Mouse (Mus musculus): ENCODE measurements around the gene Zfp991. TPM values are rescaled to one million over a fixed set of nuclear protein-coding genes. Genes with fewer than 3 reads are reported as not detected.
"Not testable (repeated sequence)": the region's sequence is repeated elsewhere in the genome, so short reads cannot be mapped to it uniquely, and the experiment has no call there.

Zfp991 gene
- 0.16 and 0.19 TPM in 2 replicates for polyA plus RNA-seq (2012; rRNA removed)

DNA sequence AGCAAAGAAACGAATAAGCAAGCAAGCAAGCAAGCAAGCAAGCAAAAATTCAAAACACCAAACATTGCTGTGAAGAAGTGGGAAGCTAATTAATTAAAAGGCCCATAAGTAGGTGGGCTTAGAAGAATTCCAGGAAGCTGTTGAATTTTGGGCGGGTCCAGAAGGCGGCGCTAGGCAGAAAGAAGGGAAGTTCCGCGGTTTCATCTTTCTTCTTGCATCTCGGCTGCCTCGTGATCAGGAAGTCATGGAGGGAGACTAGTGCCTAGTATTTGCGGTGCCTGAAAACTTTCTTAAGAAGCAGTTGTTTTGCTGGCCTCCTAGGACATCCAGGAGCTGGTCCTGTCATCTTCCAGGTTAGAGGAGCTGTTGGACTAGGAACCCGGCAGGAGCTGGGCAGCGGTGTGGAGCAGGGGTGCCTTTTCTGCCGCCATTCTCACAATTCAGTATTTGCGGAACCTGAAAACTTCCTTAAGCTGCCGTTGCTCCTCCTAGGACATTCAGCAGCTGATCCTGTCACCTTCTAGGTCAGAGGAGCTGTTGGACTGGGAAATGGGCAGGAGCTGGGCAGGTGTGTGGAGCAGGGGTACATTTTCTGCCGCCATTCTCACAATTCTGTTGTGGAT lies at the start of gene Zfp991:
Gene Zfp991 (plus strand): TSS at position 202 of the 623 bp plus-strand sequence.
- DNase-seq (ENCODE audit: low read depth, low spot score): not testable (repeated sequence)
- WGBS: 24% methylated on average over 2 of the region's 15 CpGs

DNA sequence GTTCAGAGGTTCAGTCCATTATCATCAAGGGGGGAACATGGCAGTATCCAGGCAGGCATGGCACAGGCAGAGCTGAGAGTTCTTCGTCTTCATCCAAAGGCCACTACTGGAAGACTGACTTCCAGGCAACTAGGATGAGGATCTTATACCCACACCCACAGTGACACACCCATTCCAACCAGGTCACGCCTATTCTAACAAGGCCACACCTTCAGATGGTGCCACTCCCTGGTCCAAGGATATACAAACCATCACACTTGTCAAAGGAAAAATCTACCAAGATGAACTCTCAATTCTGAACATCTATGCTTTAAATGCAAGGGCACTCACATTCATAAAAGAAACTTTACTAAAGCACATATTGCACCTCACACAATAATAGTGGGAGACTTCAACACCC lies 36.2 kb upstream of the Zfp991 start:
- WGBS: 55% methylated on average over 2 of the region's 2 CpGs
- not testable (repeated sequence) for DNase-seq (ENCODE audit: low read depth, low spot score)

DNA sequence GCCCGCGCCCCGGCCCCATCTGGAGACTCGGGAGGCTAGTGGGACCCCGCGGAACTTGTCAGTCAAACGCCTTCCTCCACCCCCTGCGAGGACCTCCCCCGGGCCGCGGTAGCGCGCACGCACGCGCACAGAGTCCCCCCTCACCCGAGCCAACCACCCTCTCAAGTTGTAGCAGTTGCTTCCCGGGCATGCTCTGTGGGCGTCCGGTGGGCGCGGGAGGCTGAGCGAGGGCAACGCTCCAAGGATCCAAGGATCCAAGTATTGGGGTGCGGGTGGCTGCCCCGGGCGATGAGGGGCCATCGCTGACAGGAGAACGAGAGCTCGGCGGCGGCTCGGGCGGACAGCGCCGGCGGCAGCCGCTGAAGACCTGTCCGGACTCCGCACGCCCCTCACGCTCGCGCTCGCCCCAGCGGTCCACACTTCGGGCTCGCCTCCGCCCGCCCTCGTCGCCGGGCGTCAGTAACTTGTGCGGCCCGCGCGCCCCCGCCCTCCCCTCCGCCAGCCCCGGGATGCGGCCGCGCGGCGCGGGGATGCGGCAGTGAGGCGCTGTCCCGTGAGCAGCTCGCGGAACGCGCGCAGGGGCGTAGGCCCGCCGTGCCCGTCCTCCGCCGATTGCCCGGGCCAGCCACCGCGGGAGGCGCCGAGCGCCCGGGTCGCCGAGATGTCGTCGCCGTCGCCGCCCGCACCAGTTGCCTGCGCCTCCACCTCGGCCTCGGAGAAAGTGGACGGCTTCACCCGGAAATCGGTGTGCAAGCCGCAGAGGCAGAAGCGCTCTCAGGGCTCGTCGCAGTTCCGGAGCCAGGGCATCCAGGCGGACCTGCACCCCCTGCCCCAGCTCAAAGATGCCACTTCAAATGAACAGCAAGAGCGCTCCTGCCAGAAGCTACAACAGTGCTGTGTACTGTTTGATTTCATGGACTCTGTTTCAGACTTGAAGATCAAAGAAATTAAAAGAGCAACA lies 29.9 kb upstream of the Zfp991 start:
- 3% methylated on average over 103 of the region's 109 CpGs for WGBS
- DNase-seq (ENCODE audit: low read depth, low spot score): not testable (repeated sequence)

DNA sequence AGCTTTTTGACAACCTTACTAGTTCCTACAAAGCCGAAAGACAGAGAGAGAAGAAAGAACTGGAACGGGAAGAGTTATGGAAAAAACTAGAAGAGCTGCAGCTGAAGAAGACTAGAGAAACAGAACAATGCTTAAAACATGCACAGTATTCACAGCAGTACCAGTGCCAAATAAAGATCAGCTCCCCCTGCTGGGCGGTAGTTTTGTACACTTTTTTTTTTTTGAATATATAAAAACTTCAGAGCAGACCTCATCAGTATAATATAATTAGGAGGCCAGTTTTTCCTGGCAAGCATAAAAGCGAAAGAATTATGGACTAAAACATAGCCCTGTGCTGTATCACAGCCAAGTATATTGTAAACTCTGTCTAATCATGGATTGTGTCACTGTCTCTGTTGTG lies 28.0 kb upstream of the Zfp991 start:
- DNase-seq (ENCODE audit: low read depth, low spot score): not testable (repeated sequence)
- 40% methylated on average over 4 of the region's 4 CpGs for WGBS

- WGBS: 68% methylated on average over 2 of the region's 3 CpGs
- DNase-seq (ENCODE audit: low read depth, low spot score): not testable (repeated sequence)
These were observed 14.0 kb upstream of the Zfp991 start for GRCm38 (mm10) chr4:147117839-147118238.

GRCm38 (mm10) chr4:147122286-147122685 lies 9.6 kb upstream of the Zfp991 start:
- not testable (repeated sequence) for DNase-seq (ENCODE audit: low read depth, low spot score)
- 71% methylated on average over 1 of the region's 1 CpGs for WGBS

- DNase-seq (ENCODE audit: low read depth, low spot score): not testable (repeated sequence)
These were observed 8.0 kb upstream of the Zfp991 start for GRCm38 (mm10) chr4:147123797-147124196.

GRCm38 (mm10) chr4:147124400-147125306 lies 7.2 kb upstream of the Zfp991 start:
- WGBS: 11% methylated on average over 47 of the region's 48 CpGs
- not testable (repeated sequence) for DNase-seq (ENCODE audit: low read depth, low spot score)

- WGBS: 27% methylated on average over 4 of the region's 4 CpGs
- not testable (repeated sequence) for DNase-seq (ENCODE audit: low read depth, low spot score)
These were observed 6.5 kb upstream of the Zfp991 start for GRCm38 (mm10) chr4:147125326-147125725.

- 85% methylated on average over 4 of the region's 4 CpGs for WGBS
- not testable (repeated sequence) for DNase-seq (ENCODE audit: low read depth, low spot score)
These were observed 6.0 kb upstream of the Zfp991 start for GRCm38 (mm10) chr4:147125870-147126269.

GRCm38 (mm10) chr4:147126435-147126834 lies 5.4 kb upstream of the Zfp991 start:
- WGBS: 76% methylated on average over 2 of the region's 2 CpGs
- not testable (repeated sequence) for DNase-seq (ENCODE audit: low read depth, low spot score)

- WGBS: 81% methylated on average over 2 of the region's 2 CpGs
- DNase-seq (ENCODE audit: low read depth, low spot score): not testable (repeated sequence)
These were observed 4.7 kb upstream of the Zfp991 start for GRCm38 (mm10) chr4:147127137-147127536.

DNA sequence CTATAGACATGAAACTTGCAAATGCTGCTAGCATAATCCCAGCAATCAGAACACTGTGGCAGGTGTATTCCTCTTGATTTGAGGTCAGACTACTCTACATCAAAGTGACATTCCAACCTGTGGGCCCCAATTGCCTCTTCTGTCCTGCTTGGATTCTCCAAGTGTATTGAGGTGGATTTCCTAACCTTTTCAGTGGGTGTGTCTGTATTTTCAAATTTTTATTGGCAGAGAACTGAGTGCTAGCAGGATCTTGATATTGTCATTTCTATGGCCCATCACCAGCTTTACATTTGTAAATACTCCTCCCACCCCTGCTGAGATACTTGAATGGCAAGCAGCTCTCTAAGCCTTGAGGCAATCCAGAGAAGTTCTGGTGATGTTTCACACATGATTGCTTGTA lies 3.7 kb upstream of the Zfp991 start:
- not testable (repeated sequence) for DNase-seq (ENCODE audit: low read depth, low spot score)

GRCm38 (mm10) chr4:147133596-147133995 lies 1.8 kb downstream of the Zfp991 start:
- DNase-seq (ENCODE audit: low read depth, low spot score): not testable (repeated sequence)

DNA sequence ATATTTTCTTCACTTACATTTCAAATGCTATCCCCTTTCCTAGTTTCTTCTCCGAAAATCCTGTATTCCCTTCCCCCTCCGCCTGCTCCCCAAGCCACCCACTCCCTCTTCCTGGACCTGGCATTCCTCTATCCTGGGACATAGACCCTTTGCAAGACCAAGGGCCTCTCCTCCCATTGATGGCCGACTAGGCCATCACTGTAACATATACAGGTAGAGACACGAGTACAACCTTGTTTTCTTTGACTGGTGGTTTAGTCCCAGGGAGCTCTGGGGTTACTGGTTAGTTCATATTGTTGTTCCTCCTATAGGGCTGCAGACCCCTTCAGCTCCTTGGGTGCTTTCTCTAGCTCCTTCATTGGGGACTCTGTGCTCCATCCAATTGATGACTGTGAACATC lies 9.9 kb downstream of the Zfp991 start:
- WGBS: 74% methylated on average over 4 of the region's 4 CpGs
- not testable (repeated sequence) for DNase-seq (ENCODE audit: low read depth, low spot score)

More at GRCm38 (mm10) chr4:147133596-147133995, 1.8 kb downstream of the Zfp991 start:
- WGBS: 57% methylated on average over 2 of the region's 2 CpGs

DNA sequence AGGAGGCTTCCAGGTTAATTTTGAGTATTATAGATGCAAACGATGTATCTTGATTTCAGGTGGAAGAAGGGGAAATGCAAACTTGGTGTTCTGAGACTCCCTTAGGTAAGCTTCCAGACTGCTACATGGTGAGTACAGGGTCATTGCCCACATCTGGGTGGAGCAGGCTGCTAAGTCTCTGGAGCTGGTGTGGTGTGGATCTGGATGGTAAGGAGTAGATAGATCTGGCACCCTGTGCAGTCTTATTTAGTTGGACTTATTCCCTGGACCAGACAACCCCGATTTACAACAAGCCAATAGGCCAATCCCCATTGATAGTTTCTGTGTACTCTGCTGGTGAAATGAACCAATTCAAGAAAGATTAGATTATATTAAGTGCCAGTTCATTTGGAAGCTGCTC lies 33.4 kb downstream of the Zfp991 start:
- not testable (repeated sequence) for DNase-seq (ENCODE audit: low read depth, low spot score)
- WGBS: 90% methylated on average over 2 of the region's 2 CpGs

DNA sequence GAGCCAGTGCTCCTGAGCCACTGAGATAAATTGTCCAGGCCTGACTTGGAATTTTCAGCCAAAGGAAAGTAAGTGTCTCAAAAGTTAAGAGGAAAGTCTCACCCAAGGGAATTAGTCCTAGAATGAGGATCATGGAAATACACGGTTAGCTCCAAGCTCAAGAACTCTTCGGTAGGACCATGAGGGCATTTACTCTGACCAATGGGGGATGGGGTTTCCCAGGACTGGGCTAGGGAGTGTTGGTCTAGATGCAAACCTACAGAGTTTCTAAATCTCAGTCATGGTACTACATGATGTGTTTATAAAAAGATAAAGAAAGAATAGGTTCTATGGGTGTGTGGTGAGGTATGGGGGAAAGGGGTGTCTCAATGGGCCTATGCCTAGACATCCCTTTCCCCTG lies 38.7 kb downstream of the Zfp991 start:
- WGBS: 98% methylated on average over 2 of the region's 2 CpGs
- not testable (repeated sequence) for DNase-seq (ENCODE audit: low read depth, low spot score)

- not testable (repeated sequence) for DNase-seq (ENCODE audit: low read depth, low spot score)
- 45% methylated on average over 1 of the region's 4 CpGs for WGBS
These were observed 39.7 kb downstream of the Zfp991 start for GRCm38 (mm10) chr4:147171557-147171956.

GRCm38 (mm10) chr4:147176279-147176880 lies 44.5 kb downstream of the Zfp991 start:
- WGBS: 86% methylated on average over 11 of the region's 12 CpGs

More at GRCm38 (mm10) chr4:147176279-147176880, 44.5 kb downstream of the Zfp991 start:
- DNase-seq (ENCODE audit: low read depth, low spot score): not testable (repeated sequence)

All from large intestine, adult 2 months (tissue).